Mouse (Mus musculus) erythroblast, adult 5-6 weeks (primary cell): ENCODE measurements around the gene Zfp60. TPM values are rescaled to one million over a fixed set of nuclear protein-coding genes. Genes with fewer than 3 reads are reported as not detected.

Source experiments
- ATAC-seq: replicated peaks from 2 replicates; pipeline ENCODE4 v1.8.0; 2016; ENCODE audit warnings: moderate number of reproducible peaks, mild to moderate bottlenecking, moderate TSS enrichment, inconsistent platforms; ENCODE audit not compliant: poor library complexity, low FRiP score, severe bottlenecking
- total RNA-seq, 2 experiments: library from RNA; stranded (forward) in 1 of 2; stranded (reverse) in 1 of 2; fragments of 150-400 nt in 1 of 2; fragments of 200-764, 138-1000 nt in 1 of 2; gene quantifications; 2 replicates each; pipeline versions ENCODE4 v1.2.3 to v1.2.4; 2015 to 2017; ENCODE audit warnings: low replicate concordance in 2 of 2

Gene Zfp60
- total RNA-seq (2015; ENCODE audit: low replicate concordance) (0.42 and 4.0 TPM in 2 replicates), total RNA-seq (2017; ENCODE audit: low replicate concordance) (1.8 and 4.5 TPM in 2 replicates)

GRCm38 (mm10) chr7:27731281-27731883 is at the start of gene Zfp60:
Zfp60 (plus strand) TSS chr7:27731389.
- ATAC-seq = peak; percentile 99

- no peak for ATAC-seq
Measured at GRCm38 (mm10) chr7:27683218-27683617, 48.0 kb upstream of the Zfp60 start.

GRCm38 (mm10) chr7:27685220-27685619 is 46.0 kb upstream of the Zfp60 start:
- no peak for ATAC-seq

- ATAC-seq = no peak
Measured at GRCm38 (mm10) chr7:27685681-27686080, 45.5 kb upstream of the Zfp60 start.

GRCm38 (mm10) chr7:27687043-27687442 is 44.1 kb upstream of the Zfp60 start:
- no peak for ATAC-seq

GRCm38 (mm10) chr7:27687836-27688235 is 43.4 kb upstream of the Zfp60 start:
- ATAC-seq = no peak

GRCm38 (mm10) chr7:27688246-27688788 is 42.9 kb upstream of the Zfp60 start:
- ATAC-seq = no peak

- ATAC-seq = peak; percentile 98
Measured at GRCm38 (mm10) chr7:27688815-27689612, 42.2 kb upstream of the Zfp60 start, which contains the start of gene Zfp607b. Zfp607b (plus strand) TSS chr7:27689340.

- no peak for ATAC-seq
Measured at GRCm38 (mm10) chr7:27691076-27691475, 40.1 kb upstream of the Zfp60 start.

- no peak for ATAC-seq
Measured at GRCm38 (mm10) chr7:27696711-27697110, 34.5 kb upstream of the Zfp60 start.

GRCm38 (mm10) chr7:27710402-27710801 is 20.8 kb upstream of the Zfp60 start:
- ATAC-seq = no peak

GRCm38 (mm10) chr7:27721951-27722350 is 9.2 kb upstream of the Zfp60 start:
- no peak for ATAC-seq

- peak; percentile 67 for ATAC-seq
Measured at GRCm38 (mm10) chr7:27725566-27726538, 5.3 kb upstream of the Zfp60 start.

- no peak for ATAC-seq
Measured at GRCm38 (mm10) chr7:27727471-27727870, 3.7 kb upstream of the Zfp60 start.

GRCm38 (mm10) chr7:27731946-27732345 is 757 bp downstream of the Zfp60 start:
- no peak for ATAC-seq

- no peak for ATAC-seq
Measured at GRCm38 (mm10) chr7:27732508-27732907, 1.3 kb downstream of the Zfp60 start.

- ATAC-seq = no peak
Measured at GRCm38 (mm10) chr7:27735457-27735856, 4.3 kb downstream of the Zfp60 start.

- no peak for ATAC-seq
Measured at GRCm38 (mm10) chr7:27756351-27757047, 25.3 kb downstream of the Zfp60 start.

- no peak for ATAC-seq
Measured at GRCm38 (mm10) chr7:27757048-27757375, 25.8 kb downstream of the Zfp60 start.
